Mouse (Mus musculus) olfactory bulb, adult 2 months (tissue): ENCODE results near the gene Guk1.

ENCODE experiments used
- CTCF ChIP-seq: fragments of 200-500 bp; IDR thresholded peaks from 2 replicates; pipeline ENCODE4 v1.5.1; 2012; ENCODE audit warnings: low read depth, mild to moderate bottlenecking, low read length, moderate library complexity; ENCODE audit not compliant: insufficient read depth
- POLR2A ChIP-seq: fragments of 200-500 bp; IDR thresholded peaks from 2 replicates; pipeline ENCODE4 v1.6.1; 2012; ENCODE audit warnings: mild to moderate bottlenecking, low read depth, low read length, moderate library complexity; ENCODE audit not compliant: insufficient read depth

DNA sequence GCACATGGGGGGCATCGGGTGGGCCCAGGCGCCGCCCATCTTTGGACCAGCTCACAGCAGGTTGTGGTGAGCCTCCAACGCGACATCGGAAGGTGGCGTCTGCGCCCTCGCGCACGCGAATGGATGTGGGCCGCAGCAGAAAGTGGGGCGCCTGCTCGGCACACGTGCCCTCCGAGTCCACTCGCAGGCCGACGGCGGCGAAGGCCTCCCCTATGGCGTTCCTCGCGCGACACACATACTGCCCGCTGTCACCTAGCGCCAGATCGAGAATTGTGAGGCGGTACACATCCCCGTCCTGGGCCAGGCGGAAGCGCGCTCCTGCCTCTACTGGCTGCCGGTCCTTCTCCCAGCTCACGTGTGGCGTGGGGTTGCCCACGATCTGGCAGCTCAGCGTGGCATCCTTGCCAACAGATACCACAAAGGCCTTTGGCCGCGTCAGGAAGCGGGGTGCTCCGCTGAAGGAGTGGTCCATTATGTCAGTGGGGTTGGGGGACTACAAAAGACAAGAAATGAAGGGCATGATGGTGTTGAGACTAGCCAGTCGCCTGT, 56.0 kb downstream of the Guk1 start, which contains the start of gene Obscn:
- no peak for TF ChIP-seq CTCF
- TF ChIP-seq POLR2A = no peak
